Mouse (Mus musculus) intestine, embryonic 14.5 days (tissue): ENCODE measurements around the gene Rab44. TPM values are rescaled to one million over a fixed set of nuclear protein-coding genes. Genes with fewer than 3 reads are reported as not detected.

Experiments
- ATAC-seq: fragments of 200-750 bp; cut with Nextera tagmentation; replicated peaks from 2 replicates; pipeline ENCODE4 v1.8.0; 2017; ENCODE audit warnings: low read depth, moderate number of reproducible peaks, moderate TSS enrichment, moderate library complexity; ENCODE audit not compliant: low FRiP score, low TSS enrichment
- DNase-seq: peaks from one replicate; pipeline ENCODE4 v3.0.0-alpha.2; 2018; ENCODE audit warnings: low spot score
- H3K27ac ChIP-seq: fragments of 300-500 bp; sonication (generic); 2 replicates; pipeline ENCODE4 v1.5.1; 2014; ENCODE audit warnings: low read depth, mild to moderate bottlenecking, control low read depth
- H3K27me3 ChIP-seq: fragments of 300-500 bp; sonication (generic); replicated peaks from 2 replicates; pipeline ENCODE4 v1.6.1; 2014; ENCODE audit warnings: low read length, control low read depth; ENCODE audit not compliant: control insufficient read depth, insufficient read depth
- H3K36me3 ChIP-seq: fragments of 300-500 bp; sonication (generic); 2 replicates; pipeline ENCODE4 v1.6.1; 2014; ENCODE audit warnings: low read length, control low read depth; ENCODE audit not compliant: control insufficient read depth, insufficient read depth
- H3K4me1 ChIP-seq: fragments of 300-500 bp; sonication (generic); replicated peaks from 2 replicates; pipeline ENCODE4 v1.6.1; 2014; ENCODE audit warnings: low read length, control low read depth, mixed read lengths; ENCODE audit not compliant: control insufficient read depth, insufficient read depth
- H3K4me2 ChIP-seq: fragments of 300-500 bp; sonication (generic); 2 replicates; pipeline ENCODE4 v1.6.1; 2014; ENCODE audit warnings: low read length
- H3K4me3 ChIP-seq: fragments of 300-500 bp; sonication (generic); 2 replicates; pipeline ENCODE4 v1.5.1; 2014; ENCODE audit warnings: low read depth, low read length, control low read depth, mixed read lengths
- H3K9ac ChIP-seq: fragments of 300-500 bp; sonication (generic); 2 replicates; pipeline ENCODE4 v1.6.1; 2014; ENCODE audit warnings: mild to moderate bottlenecking, low read length
- H3K9me3 ChIP-seq: fragments of 300-500 bp; sonication (generic); 2 replicates; pipeline ENCODE4 v1.6.1; 2016; ENCODE audit warnings: low read length, control low read depth; ENCODE audit not compliant: control insufficient read depth
- WGBS: fragments of 180-500 bp; shearing (Covaris S2); extraction: QIAGEN DNeasy Blood & Tissue Kit; methylation state at CpG from one replicate; pipeline ENCODE4 v1.1.7; 2014; 5-methylcytosine and 5-hydroxymethylcytosine counted together
- polyA plus RNA-seq: library from polyadenylated mRNA; unstranded; fragments of >200 nt; fragmentation: Nextera tagmentation; extraction: Ambion mirVana; gene quantifications from 2 replicates; pipeline ENCODE4 v1.2.1, GENCODE M21; 2014

Gene Rab44
- polyA plus RNA-seq, 1 experiment from 2014 or later, result 0.26 TPM

GRCm38 (mm10) chr17:29129341-29129740 lies 15.4 kb downstream of the Rab44 start:
- H3K4me1 ChIP-seq, result no peaks in the 10 kb centered on the region
- no peak overlapping the region for H3K4me2 ChIP-seq
- H3K36me3 ChIP-seq, result no peaks in the 10 kb centered on the region
- no peak overlapping the region for H3K27ac ChIP-seq
- H3K4me3 ChIP-seq, result no peak overlapping the region
- DNase-seq (no peak), ATAC-seq (no peak)
- H3K9ac ChIP-seq, result no peak overlapping the region
- no peaks in the 10 kb centered on the region for H3K9me3 ChIP-seq
- H3K27me3 ChIP-seq, result no peaks in the 10 kb centered on the region
- WGBS, result 59% methylated on average over 5 of the region's 5 CpGs

GRCm38 (mm10) chr17:29135066-29135465 lies 21.1 kb downstream of the Rab44 start:
- DNase-seq, result no peak
- Histone ChIP-seq H3K4me2 (no peak overlapping the region), H3K27ac (no peak overlapping the region), H3K4me3 (no peak overlapping the region), H3K9ac (no peak overlapping the region), H3K9me3 (no peaks in the 10 kb centered on the region), H3K27me3 (no peaks in the 10 kb centered on the region), H3K36me3 (no peaks in the 10 kb centered on the region), H3K4me1 (no peaks in the 10 kb centered on the region)
- 65% methylated on average over 5 of the region's 5 CpGs for WGBS
- ATAC-seq, result no peak

GRCm38 (mm10) chr17:29136236-29136635 lies 22.3 kb downstream of the Rab44 start:
- no peaks in the 10 kb centered on the region for H3K27me3 ChIP-seq
- no peak overlapping the region for H3K4me3 ChIP-seq
- no peak overlapping the region for H3K27ac ChIP-seq
- no peak overlapping the region for H3K9ac ChIP-seq
- H3K36me3 ChIP-seq, result no peaks in the 10 kb centered on the region
- H3K4me2 ChIP-seq, result no peak overlapping the region
- no peak for ATAC-seq
- H3K4me1 ChIP-seq, result no peaks in the 10 kb centered on the region
- DNase-seq, result no peak
- WGBS, result 71% methylated on average over 6 of the region's 6 CpGs
- no peaks in the 10 kb centered on the region for H3K9me3 ChIP-seq

GRCm38 (mm10) chr17:29137906-29138305 lies 24.0 kb downstream of the Rab44 start:
- Histone ChIP-seq H3K9ac (no peak overlapping the region), H3K4me1 (no peaks in the 10 kb centered on the region), H3K9me3 (no peaks in the 10 kb centered on the region), H3K36me3 (no peaks in the 10 kb centered on the region), H3K4me2 (no peak overlapping the region), H3K4me3 (no peak overlapping the region), H3K27ac (no peak overlapping the region), H3K27me3 (no peaks in the 10 kb centered on the region)
- WGBS, result 75% methylated on average over 7 of the region's 7 CpGs
- ATAC-seq, result no peak
- DNase-seq, result no peak

GRCm38 (mm10) chr17:29141577-29141976 lies 27.6 kb downstream of the Rab44 start:
- no peak overlapping the region for H3K27ac ChIP-seq
- no peak overlapping the region for H3K9ac ChIP-seq
- no peaks in the 10 kb centered on the region for H3K36me3 ChIP-seq
- ATAC-seq, result no peak
- no peaks in the 10 kb centered on the region for H3K27me3 ChIP-seq
- no peaks in the 10 kb centered on the region for H3K4me1 ChIP-seq
- H3K9me3 ChIP-seq, result no peaks in the 10 kb centered on the region
- no peak for DNase-seq
- no peak overlapping the region for H3K4me2 ChIP-seq
- 83% methylated on average over 3 of the region's 3 CpGs for WGBS
- H3K4me3 ChIP-seq, result no peak overlapping the region

GRCm38 (mm10) chr17:29143266-29143665 lies 29.3 kb downstream of the Rab44 start:
- H3K4me1 ChIP-seq, result no peaks in the 10 kb centered on the region
- no peak overlapping the region for H3K4me2 ChIP-seq
- no peak overlapping the region for H3K27ac ChIP-seq
- no peak for ATAC-seq
- no peak overlapping the region for H3K9ac ChIP-seq
- no peaks in the 10 kb centered on the region for H3K36me3 ChIP-seq
- 87% methylated on average over 8 of the region's 8 CpGs for WGBS
- DNase-seq, result no peak
- no peak overlapping the region for H3K4me3 ChIP-seq
- no peaks in the 10 kb centered on the region for H3K27me3 ChIP-seq
- H3K9me3 ChIP-seq, result no peaks in the 10 kb centered on the region

GRCm38 (mm10) chr17:29145101-29145500 lies 31.2 kb downstream of the Rab44 start:
- DNase-seq (no peak), ATAC-seq (no peak)
- H3K4me2 ChIP-seq, result no peak overlapping the region
- 90% methylated on average over 12 of the region's 12 CpGs for WGBS
- H3K27me3 ChIP-seq, result no peaks in the 10 kb centered on the region
- H3K4me1 ChIP-seq, result no peaks in the 10 kb centered on the region
- no peak overlapping the region for H3K9ac ChIP-seq
- H3K9me3 ChIP-seq, result no peaks in the 10 kb centered on the region
- H3K36me3 ChIP-seq, result no peaks in the 10 kb centered on the region
- no peak overlapping the region for H3K27ac ChIP-seq
- no peak overlapping the region for H3K4me3 ChIP-seq

- ATAC-seq, result no peak
- no peak overlapping the region for H3K4me2 ChIP-seq
- no peak overlapping the region for H3K9ac ChIP-seq
- H3K27me3 ChIP-seq, result no peaks in the 10 kb centered on the region
- H3K9me3 ChIP-seq, result no peaks in the 10 kb centered on the region
- H3K27ac ChIP-seq, result no peak overlapping the region
- no peak for DNase-seq
- H3K36me3 ChIP-seq, result no peaks in the 10 kb centered on the region
- 76% methylated on average over 14 of the region's 14 CpGs for WGBS
- no peaks in the 10 kb centered on the region for H3K4me1 ChIP-seq
- H3K4me3 ChIP-seq, result no peak overlapping the region
Measured at GRCm38 (mm10) chr17:29147273-29147672, 33.3 kb downstream of the Rab44 start.

GRCm38 (mm10) chr17:29147773-29148172 lies 33.8 kb downstream of the Rab44 start:
- WGBS, result 81% methylated on average over 6 of the region's 6 CpGs
- ATAC-seq, result no peak
- H3K4me2 ChIP-seq, result no peak overlapping the region
- H3K9me3 ChIP-seq, result no peaks in the 10 kb centered on the region
- H3K27me3 ChIP-seq, result no peaks in the 10 kb centered on the region
- H3K36me3 ChIP-seq, result no peaks in the 10 kb centered on the region
- no peak overlapping the region for H3K9ac ChIP-seq
- H3K4me1 ChIP-seq, result no peaks in the 10 kb centered on the region
- H3K4me3 ChIP-seq, result no peak overlapping the region
- H3K27ac ChIP-seq, result no peak overlapping the region
- no peak for DNase-seq
